Mouse (Mus musculus): ENCODE data around the gene Exosc1.

The Exosc1 gene

DNA sequence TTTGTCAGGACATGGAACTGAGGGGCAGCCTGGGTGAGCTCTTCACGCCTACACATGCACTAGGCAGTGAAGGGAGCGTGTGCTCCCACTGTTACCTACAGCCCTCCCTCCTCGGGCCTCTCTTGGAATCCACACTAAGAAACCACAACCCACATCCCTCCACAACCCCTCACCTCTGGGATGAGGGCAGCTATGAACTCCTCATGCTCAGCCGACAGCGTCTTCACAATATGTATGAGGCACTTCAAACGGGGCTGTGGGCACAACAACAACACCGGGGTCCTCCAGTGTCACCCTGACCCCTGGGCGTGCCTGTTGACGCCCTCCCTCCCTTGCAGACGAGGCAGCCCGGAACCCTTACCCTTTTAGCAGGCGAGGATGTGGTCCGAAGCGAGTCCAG lies 58.9 kb downstream of the Exosc1 start:
- no peak for DNase-seq (ENCODE audit: low read depth, low spot score)

Data from c-Kit-negative CD71-positive TER-119-positive erythroid progenitor cells, embryonic 14.5 days (primary cell).